Mouse (Mus musculus) kidney, adult 2 months (tissue): Measurements from ENCODE around the gene Fam124a.

Experiments used
- CTCF ChIP-seq: fragments of 200-500 bp; conservative IDR thresholded peaks from 2 replicates; pipeline ENCODE4 v1.5.1; 2011; ENCODE audit warnings: low read depth, mild to moderate bottlenecking, control low read depth, low read length, moderate library complexity, mixed read lengths; ENCODE audit not compliant: insufficient read depth, insufficient read length
- POLR2A ChIP-seq: fragments of 200-500 bp; IDR thresholded peaks from one replicate; pipeline ENCODE4 v1.6.1; 2011; ENCODE audit warnings: low read depth, low read length, control low read depth

- TF ChIP-seq CTCF (no peak), POLR2A (no peak)
Observed at GRCm38 (mm10) chr14:62553786-62554185, 1.8 kb upstream of the Fam124a start.
